Mouse (Mus musculus): ENCODE measurements around the gene Vps35l. TPM values are rescaled to one million over a fixed set of nuclear protein-coding genes. Genes with fewer than 3 reads are reported as not detected.

The Vps35l gene
- polyA plus RNA-seq (2012; rRNA removed): 20.6 and 26.5 TPM in 2 replicates

GRCm38 (mm10) chr7:118739975-118740531 lies at the start of gene Vps35l:
Gene Vps35l, plus strand, starts transcription at chr7:118740226.

GRCm38 (mm10) chr7:118705101-118705961 lies 34.7 kb upstream of the Vps35l start, which contains the start of gene Gde1:
Gene Gde1, minus strand, starts transcription at chr7:118705778.

GRCm38 (mm10) chr7:118712228-118713173 lies 27.5 kb upstream of the Vps35l start, which contains the start of gene Ccp110:
Gene Ccp110, plus strand, starts transcription at chr7:118712552.

GRCm38 (mm10) chr7:118855171-118855876 lies 115.3 kb downstream of the Vps35l start, which contains the start of gene Iqck:
Gene Iqck, plus strand, starts transcription at chr7:118855752.

GRCm38 (mm10) chr7:118855877-118856304 lies 115.9 kb downstream of the Vps35l start, which contains the start of gene Knop1:
Gene Knop1, minus strand, starts transcription at chr7:118856254.

Other genes with a start within 250 kb of the Vps35l start
- gene Itpripl2, start 248.3 kb upstream of the Vps35l start, polyA plus RNA-seq (2012; rRNA removed): 1.3 and 1.7 TPM in 2 replicates
- 34.4 and 35.7 TPM in 2 replicates for gene Coq7, start 206.9 kb upstream of the Vps35l start, polyA plus RNA-seq (2012; rRNA removed)
- 0.13 and 0.19 TPM in 2 replicates for gene Tmc7, start 155.5 kb upstream of the Vps35l start, polyA plus RNA-seq (2012; rRNA removed)
- gene Tmc5, start 142.9 kb upstream of the Vps35l start, polyA plus RNA-seq (2012; rRNA removed): 0.01 TPM in 1 of 2 replicates, not detected in the other
- 26.3 and 30.1 TPM in 2 replicates for gene Gde1, start 34.4 kb upstream of the Vps35l start, polyA plus RNA-seq (2012; rRNA removed)
- 13.4 and 16.2 TPM in 2 replicates for gene Ccp110, start 27.7 kb upstream of the Vps35l start, polyA plus RNA-seq (2012; rRNA removed)
- gene Iqck, start 115.5 kb downstream of the Vps35l start, polyA plus RNA-seq (2012; rRNA removed): 0.29 and 0.32 TPM in 2 replicates
- gene Knop1, start 116.0 kb downstream of the Vps35l start, polyA plus RNA-seq (2012; rRNA removed): 10.6 and 12.1 TPM in 2 replicates